Mouse (Mus musculus) ES-Bruce4 (cell line): ENCODE results near the gene Lsm10.

ENCODE experiments used
- CTCF ChIP-seq: IDR thresholded peaks from one replicate; pipeline ENCODE4 v1.8.1; 2011; ENCODE audit warnings: low read depth, low read length
- EP300 ChIP-seq: IDR thresholded peaks from 2 replicates; pipeline ENCODE4 v1.6.1; 2011; ENCODE audit warnings: low read depth, low read length; ENCODE audit not compliant: insufficient read depth
- POLR2A ChIP-seq: IDR thresholded peaks from one replicate; pipeline ENCODE4 v1.8.1; 2011; ENCODE audit warnings: low read length; ENCODE audit not compliant: insufficient read depth

- TF ChIP-seq POLR2A (no peak), CTCF (no peak), EP300 (no peak)
Measured at GRCm38 (mm10) chr4:126090101-126090847, 6.1 kb upstream of the Lsm10 start.
